Mouse (Mus musculus) myocyte (in vitro differentiated cells): ENCODE measurements around the gene Necab3. TPM values are rescaled to one million over a fixed set of nuclear protein-coding genes. Genes with fewer than 3 reads are reported as not detected.

ENCODE experiments used
- H3K27me3 ChIP-seq: one replicate; pipeline ENCODE4 v1.6.1; 2011; ENCODE audit not compliant: control insufficient read depth, insufficient read depth, insufficient read length
- H3K36me3 ChIP-seq: one replicate; pipeline ENCODE4 v1.6.1; 2011; ENCODE audit not compliant: control insufficient read depth, insufficient read depth
- H3K4me2 ChIP-seq: one replicate; pipeline ENCODE4 v1.6.1; 2011; ENCODE audit warnings: low read depth, control low read depth
- H3K4me3 ChIP-seq: one replicate; pipeline ENCODE4 v1.5.1; 2011; ENCODE audit warnings: mild to moderate bottlenecking, control low read depth, moderate library complexity
- H3K79me2 ChIP-seq: one replicate; pipeline ENCODE4 v1.6.1; 2011; ENCODE audit not compliant: control insufficient read depth, insufficient read depth
- H3ac ChIP-seq: one replicate; pipeline ENCODE4 v1.6.1; 2011; ENCODE audit not compliant: control insufficient read depth, insufficient read length
- CEBPB ChIP-seq: IDR thresholded peaks from 2 replicates; pipeline ENCODE4 v1.6.1; 2011; ENCODE audit warnings: mild to moderate bottlenecking, moderate library complexity; ENCODE audit not compliant: poor library complexity, insufficient read depth, severe bottlenecking
- E2F4 ChIP-seq: IDR thresholded peaks from one replicate; pipeline ENCODE4 v1.6.1; 2011; ENCODE audit warnings: mild to moderate bottlenecking, control low read depth, moderate library complexity; ENCODE audit not compliant: insufficient read depth
- MAX ChIP-seq: IDR thresholded peaks from one replicate; pipeline ENCODE4 v1.6.1; 2011; ENCODE audit warnings: low read depth, mild to moderate bottlenecking, control low read depth
- MYOD1 ChIP-seq, 3 experiments: IDR thresholded peaks; one replicate each; pipeline ENCODE4 v1.6.1; 2011; ENCODE audit warnings: control low read depth in 2 of 3, low read depth in 2 of 3, mild to moderate bottlenecking in 2 of 3, moderate library complexity in 1 of 3; ENCODE audit not compliant: insufficient read length in 2 of 3, control insufficient read depth in 1 of 3
- MYOG ChIP-seq, 3 experiments: IDR thresholded peaks; one replicate each; pipeline ENCODE4 v1.6.1; 2011; ENCODE audit warnings: control low read depth in 2 of 3, low read depth in 2 of 3, mild to moderate bottlenecking in 2 of 3; ENCODE audit not compliant: insufficient read length in 2 of 3, control insufficient read depth in 1 of 3, insufficient read depth in 1 of 3
- POLR2A ChIP-seq: IDR thresholded peaks from one replicate; pipeline ENCODE4 v1.6.1; 2011; ENCODE audit warnings: low read depth, mild to moderate bottlenecking, control low read depth, moderate library complexity; ENCODE audit not compliant: insufficient read length
- POLR2AphosphoS2 ChIP-seq: IDR thresholded peaks from one replicate; pipeline ENCODE4 v1.6.1; 2011; ENCODE audit warnings: low read depth, control low read depth; ENCODE audit not compliant: insufficient read length
- REST ChIP-seq: IDR thresholded peaks from one replicate; pipeline ENCODE4 v1.6.1; 2011; ENCODE audit warnings: mild to moderate bottlenecking, control low read depth, moderate library complexity; ENCODE audit not compliant: insufficient read depth, insufficient read length
- SRF ChIP-seq: IDR thresholded peaks from one replicate; pipeline ENCODE4 v1.6.1; 2011; ENCODE audit warnings: low read depth; ENCODE audit not compliant: control insufficient read depth, insufficient read length
- TCF12 ChIP-seq: IDR thresholded peaks from one replicate; pipeline ENCODE4 v1.6.1; 2011; ENCODE audit warnings: mild to moderate bottlenecking, control low read depth; ENCODE audit not compliant: poor library complexity, insufficient read depth, severe bottlenecking
- TCF3 ChIP-seq: IDR thresholded peaks from one replicate; pipeline ENCODE4 v1.6.1; 2011; ENCODE audit warnings: low read depth, control low read depth; ENCODE audit not compliant: insufficient read length
- USF1 ChIP-seq: IDR thresholded peaks from one replicate; pipeline ENCODE4 v1.6.1; 2011; ENCODE audit warnings: low read depth, mild to moderate bottlenecking, control low read depth, moderate library complexity
- polyA plus RNA-seq: library from polyadenylated mRNA; unstranded; fragments of >200 nt; fragmentation: generic; extraction: Trizol; gene quantifications from one replicate; pipeline ENCODE4 v1.2.1, GENCODE M21; 2012; ENCODE audit warnings: missing spikeins

The Necab3 gene
- polyA plus RNA-seq, 1 experiment: 0.12 TPM

DNA sequence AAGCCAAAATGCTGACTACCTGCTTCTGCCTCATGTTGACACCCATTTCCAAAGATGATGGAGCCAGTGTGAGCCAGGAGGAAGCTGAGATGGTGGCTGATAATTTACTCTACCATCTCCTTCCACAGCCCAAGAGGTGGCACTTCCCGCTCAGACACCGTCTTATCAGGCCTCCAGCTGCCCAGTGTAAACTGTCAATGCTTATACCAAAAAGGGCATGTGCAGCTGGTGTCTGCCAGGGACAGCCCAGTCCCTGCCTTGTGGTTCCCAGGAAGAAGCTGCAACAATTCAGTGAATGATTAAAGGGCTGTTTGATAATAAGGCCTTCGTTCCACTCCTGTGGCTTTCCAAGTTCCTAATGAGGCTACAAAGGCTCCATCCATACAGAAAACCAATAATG is 20.0 kb downstream of the Necab3 start:
- no peak for TF ChIP-seq TCF12
- no peak for TF ChIP-seq USF1
- TF ChIP-seq MYOD1 (IDR thresholded peaks at IDR 0.05; ENCODE audit: control insufficient read depth in 1 of 3, insufficient read length in 2 of 3, low read depth in 2 of 3): no peak
- peak in 1 of 3 experiments; percentile 36 for TF ChIP-seq MYOG (IDR thresholded peaks at IDR 0.05; ENCODE audit: control insufficient read depth in 1 of 3, insufficient read depth in 1 of 3, insufficient read length in 2 of 3, low read depth in 2 of 3)
- peak; percentile 41 for TF ChIP-seq SRF
- Histone ChIP-seq H3K4me2 (no peak overlapping the region), H3K4me3 (no peak overlapping the region), H3K36me3 (no peaks in the 10 kb centered on the region), H3K27me3 (no peaks in the 10 kb centered on the region), H3ac (no peak overlapping the region), H3K79me2 (no peaks in the 10 kb centered on the region)

DNA sequence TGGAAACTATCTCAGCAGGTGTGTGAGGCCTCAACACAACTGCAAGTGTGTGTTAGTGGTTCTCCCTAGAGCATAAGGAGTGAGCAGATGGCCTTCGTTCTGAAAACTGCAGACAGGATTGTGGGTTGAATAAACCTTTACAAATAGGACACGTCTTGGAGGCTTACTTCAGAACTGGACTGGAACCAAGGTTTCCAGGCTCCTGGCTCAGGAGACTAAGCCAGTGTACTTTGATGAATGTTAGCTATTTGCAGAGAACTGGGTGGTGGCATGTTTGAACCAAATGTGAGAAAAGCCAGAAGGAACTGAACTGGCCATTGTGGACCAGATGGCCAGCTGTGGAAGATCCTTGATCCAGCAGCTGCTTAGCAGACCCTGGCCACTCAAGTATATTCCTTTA is 20.4 kb downstream of the Necab3 start:
- no peaks in the 10 kb centered on the region for H3K79me2 ChIP-seq
- no peaks in the 10 kb centered on the region for H3K27me3 ChIP-seq

DNA sequence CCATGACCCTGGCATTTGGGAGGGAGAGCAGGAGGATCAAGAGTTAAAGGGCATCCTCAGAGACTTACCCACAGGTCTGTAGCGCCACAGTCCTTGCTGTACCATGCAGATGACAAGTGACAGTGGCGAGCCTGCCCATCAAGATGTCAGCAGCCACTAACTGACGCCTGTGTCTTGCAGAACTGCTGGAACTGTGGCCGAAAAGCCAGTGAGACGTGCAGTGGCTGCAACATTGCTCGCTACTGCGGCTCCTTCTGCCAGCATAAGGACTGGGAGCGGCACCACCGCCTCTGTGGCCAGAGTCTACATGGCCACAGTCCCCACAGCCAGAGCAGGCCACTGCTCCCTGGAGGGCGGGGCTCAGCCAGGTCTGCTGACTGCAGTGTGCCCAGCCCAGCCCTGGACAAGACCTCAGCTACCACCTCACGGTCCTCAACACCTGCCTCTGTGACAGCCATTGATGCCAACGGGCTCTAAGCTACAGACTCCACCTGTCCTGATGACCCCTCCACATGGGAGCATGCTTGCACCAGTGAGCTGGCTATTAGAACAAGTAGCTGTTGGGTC is 23.9 kb downstream of the Necab3 start:
- no peak overlapping the region for H3K4me2 ChIP-seq
- peaks cover 15% of the 10 kb centered on the region for H3K36me3 ChIP-seq
- no peak for TF ChIP-seq TCF3
- no peak for TF ChIP-seq TCF12
- no peak for TF ChIP-seq MYOD1 (IDR thresholded peaks at IDR 0.05; ENCODE audit: control insufficient read depth in 1 of 3, insufficient read length in 2 of 3, low read depth in 2 of 3)
- no peak for TF ChIP-seq REST
- no peak for TF ChIP-seq USF1
- TF ChIP-seq POLR2A: no peak
- no peak for TF ChIP-seq POLR2AphosphoS2
- TF ChIP-seq MYOG (IDR thresholded peaks at IDR 0.05; ENCODE audit: control insufficient read depth in 1 of 3, insufficient read depth in 1 of 3, insufficient read length in 2 of 3, low read depth in 2 of 3): no peak
- TF ChIP-seq MAX: no peak
- TF ChIP-seq CEBPB: no peak
- no peak for TF ChIP-seq SRF
- no peak for TF ChIP-seq E2F4
- no peak overlapping the region for H3K4me3 ChIP-seq
- H3K27me3 ChIP-seq: no peaks in the 10 kb centered on the region
- no peaks in the 10 kb centered on the region for H3K79me2 ChIP-seq
- H3ac ChIP-seq: no peak overlapping the region

More for the DNA sequence above, 20.4 kb downstream of the Necab3 start:
- no peak for TF ChIP-seq MAX
- TF ChIP-seq TCF3: no peak
- no peak for TF ChIP-seq POLR2A
- no peak for TF ChIP-seq MYOG (IDR thresholded peaks at IDR 0.05; ENCODE audit: control insufficient read depth in 1 of 3, insufficient read depth in 1 of 3, insufficient read length in 2 of 3, low read depth in 2 of 3)
- TF ChIP-seq CEBPB: no peak
- no peak for TF ChIP-seq MYOD1 (IDR thresholded peaks at IDR 0.05; ENCODE audit: control insufficient read depth in 1 of 3, insufficient read length in 2 of 3, low read depth in 2 of 3)
- no peak for TF ChIP-seq USF1
- no peak for TF ChIP-seq TCF12
- no peak for TF ChIP-seq REST
- no peak for TF ChIP-seq E2F4
- no peak for TF ChIP-seq POLR2AphosphoS2
- TF ChIP-seq SRF: no peak
- Histone ChIP-seq H3ac (no peak overlapping the region), H3K4me3 (no peak overlapping the region), H3K36me3 (no peaks in the 10 kb centered on the region), H3K4me2 (no peak overlapping the region)

DNA sequence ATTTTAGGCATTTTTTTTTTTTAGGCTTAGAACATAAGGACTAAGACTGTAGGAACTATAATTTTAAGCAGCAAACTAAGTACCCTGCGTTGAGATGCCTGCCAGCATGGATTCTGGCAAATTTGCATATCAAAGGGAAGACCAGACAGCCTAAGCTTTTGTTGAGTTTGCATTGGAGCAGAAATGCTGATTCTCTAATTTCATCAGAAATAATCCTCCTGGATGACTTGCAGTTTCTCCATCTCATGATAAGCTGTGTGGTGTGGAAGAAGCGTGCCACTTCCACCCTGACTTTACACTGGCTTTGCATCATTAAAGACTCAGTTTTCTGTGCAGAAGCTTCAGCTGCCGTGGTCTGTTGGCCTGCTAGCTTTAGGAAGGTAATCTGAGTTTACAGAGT is 25.8 kb downstream of the Necab3 start:
- Histone ChIP-seq H3K79me2 (no peaks in the 10 kb centered on the region), H3K27me3 (no peaks in the 10 kb centered on the region), H3K4me2 (no peak overlapping the region), H3K4me3 (no peak overlapping the region), H3K36me3 (peaks cover 19% of the 10 kb centered on the region), H3ac (no peak overlapping the region)
- TF ChIP-seq CEBPB (no peak), SRF (no peak), TCF12 (no peak), TCF3 (no peak), USF1 (no peak), POLR2AphosphoS2 (no peak), REST (no peak), POLR2A (no peak), MYOG (IDR thresholded peaks at IDR 0.05; ENCODE audit: control insufficient read depth in 1 of 3, insufficient read depth in 1 of 3, insufficient read length in 2 of 3, low read depth in 2 of 3) (no peak), MYOD1 (IDR thresholded peaks at IDR 0.05; ENCODE audit: control insufficient read depth in 1 of 3, insufficient read length in 2 of 3, low read depth in 2 of 3) (no peak), MAX (no peak), E2F4 (no peak)

DNA sequence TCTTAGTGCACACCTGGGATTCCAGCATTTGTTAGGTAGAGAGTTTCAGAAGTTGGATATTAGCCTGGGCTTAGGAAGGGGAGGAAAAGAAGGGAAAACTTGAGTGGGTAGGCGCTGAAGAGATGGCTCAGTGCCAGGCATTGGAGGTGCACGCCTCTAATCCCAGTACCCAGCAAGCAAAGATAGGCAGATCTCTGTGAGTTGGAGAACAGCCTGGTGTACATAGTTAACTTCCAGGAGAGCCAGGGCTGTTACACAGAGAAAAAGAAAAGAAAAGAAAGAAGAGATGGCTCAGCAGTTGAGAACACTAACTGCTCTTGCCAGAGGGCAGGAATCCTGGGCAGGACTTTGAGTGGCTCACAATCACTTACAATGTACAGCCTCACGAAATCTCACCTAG is 32.2 kb downstream of the Necab3 start:
- H3K4me3 ChIP-seq: no peak overlapping the region
- H3K36me3 ChIP-seq: peaks cover 32% of the 10 kb centered on the region
- H3K27me3 ChIP-seq: no peaks in the 10 kb centered on the region
- no peak for TF ChIP-seq TCF3
- TF ChIP-seq SRF: no peak
- no peak for TF ChIP-seq MAX
- TF ChIP-seq POLR2AphosphoS2: no peak
- TF ChIP-seq USF1: no peak
- TF ChIP-seq MYOG (IDR thresholded peaks at IDR 0.05; ENCODE audit: control insufficient read depth in 1 of 3, insufficient read depth in 1 of 3, insufficient read length in 2 of 3, low read depth in 2 of 3): no peak
- TF ChIP-seq REST: no peak
- TF ChIP-seq MYOD1 (IDR thresholded peaks at IDR 0.05; ENCODE audit: control insufficient read depth in 1 of 3, insufficient read length in 2 of 3, low read depth in 2 of 3): no peak
- no peak for TF ChIP-seq TCF12
- TF ChIP-seq CEBPB: no peak
- TF ChIP-seq POLR2A: no peak
- no peak for TF ChIP-seq E2F4
- H3K79me2 ChIP-seq: no peaks in the 10 kb centered on the region
- H3K4me2 ChIP-seq: no peak overlapping the region
- H3ac ChIP-seq: no peak overlapping the region
